In the genomic region with DNA sequence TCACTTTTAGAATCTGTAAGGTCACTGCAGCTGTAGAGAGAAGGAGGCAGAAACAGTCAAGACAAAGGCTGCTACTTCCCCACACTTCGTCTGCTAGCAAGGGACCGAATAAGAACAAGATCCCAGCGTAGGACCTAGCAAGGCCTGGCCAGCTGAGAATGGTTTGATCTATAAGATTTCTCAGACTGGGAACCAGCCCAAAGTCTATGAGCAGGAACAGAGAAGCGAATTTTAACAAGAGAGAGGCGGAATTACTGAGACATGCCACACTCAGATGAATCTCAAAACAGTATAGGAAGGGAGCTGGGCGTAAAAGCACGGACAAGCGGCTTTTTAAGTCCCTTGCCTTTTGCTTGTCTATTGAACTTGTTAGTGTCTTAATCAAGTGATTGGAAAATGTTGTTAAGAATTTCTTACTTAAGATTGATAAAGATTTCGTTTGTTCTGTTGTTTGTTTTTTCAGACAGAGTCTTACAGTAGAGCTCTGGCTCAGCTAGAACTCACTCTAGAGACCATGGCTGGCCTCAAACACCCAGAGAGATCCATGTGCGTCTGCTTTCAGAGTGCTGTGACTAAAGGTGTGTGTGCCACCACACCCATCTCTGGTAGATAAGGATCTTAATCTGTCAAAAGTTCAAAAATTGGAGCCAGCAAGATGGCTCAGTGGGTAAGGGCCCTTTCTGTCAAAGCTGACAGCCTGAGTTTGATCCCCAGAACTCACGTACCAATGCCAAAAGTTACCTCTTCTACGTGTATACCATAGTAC, we compare ENCODE assay signal across 14 mouse cellular contexts. TPM values are rescaled to one million over a fixed set of nuclear protein-coding genes. Genes with fewer than 3 reads are reported as not detected.
DNase-seq lines count a peak whose midpoint lies in the region; ATAC-seq lines count a peak whose summit lies in the region.
"Had no signal": no experiment of that assay in that cellular context is flagged by ENCODE, and none has a peak within 500 bp of the region (broad histone marks: within the 10 kb centered on the region; RNA-seq: fewer than 3 reads in every experiment).

No protein-coding gene starts in this region.

- H3K27ac ChIP-seq in midbrain, embryonic 15.5 days, result peak overlapping the region; percentile 31; the same call in 1 of the 2 replicates
- H3K27ac ChIP-seq in midbrain, embryonic 13.5 days, result no peak overlapping the region
- peak overlapping the region; percentile 47 for H3K27ac ChIP-seq in forebrain, embryonic 15.5 days (replicated peaks)
- H3K27ac ChIP-seq: heart, embryonic 15.5 days; limb, embryonic 13.5 days had no signal

- peak; percentile 53 for ATAC-seq in frontal cortex, adult (ENCODE audit: low TSS enrichment)
- no peak for ATAC-seq in midbrain, embryonic 15.5 days (replicated peaks)
- no peak for ATAC-seq in midbrain, embryonic 13.5 days
- no peak for ATAC-seq in forebrain, embryonic 15.5 days (replicated peaks)

- no peaks in the 10 kb centered on the region for H3K4me1 ChIP-seq in midbrain, embryonic 15.5 days
- 0 out of 2 replicates have a peak, but pooled peaks cover 2% of the 10 kb centered on the region for H3K4me1 ChIP-seq in midbrain, embryonic 13.5 days (replicated peaks)
- H3K4me1 ChIP-seq in forebrain, embryonic 15.5 days, result peaks cover 11% of the 10 kb centered on the region; the same call in 1 of the 2 replicates
- H3K4me1 ChIP-seq: heart, embryonic 15.5 days had no signal

- no peak overlapping the region for H3K4me3 ChIP-seq in midbrain, embryonic 15.5 days
- H3K4me3 ChIP-seq in midbrain, embryonic 13.5 days (replicated peaks), result no peak overlapping the region
- no peak overlapping the region for H3K4me3 ChIP-seq in forebrain, embryonic 15.5 days
- H3K4me3 ChIP-seq: heart, embryonic 15.5 days; limb, embryonic 13.5 days had no signal

- DNase-seq in frontal cortex, postnatal 10 days (ENCODE audit: low spot score in 2 of 2), result no peak
- peak; percentile 47 for DNase-seq in thymus, postnatal 4 days
- no peak for DNase-seq in cerebellum, postnatal 4 days (ENCODE audit: low spot score in 2 of 2)
- DNase-seq in lung, postnatal 36 days, result no peak
- DNase-seq: cerebellum, postnatal 14 days; gastrocnemius, postnatal 25 days; kidney, adult 2 months; lung, postnatal 10 days had no signal

- no peak overlapping the region for H3K9ac ChIP-seq in midbrain, embryonic 15.5 days
- H3K9ac ChIP-seq in midbrain, embryonic 13.5 days (replicated peaks), result no peak overlapping the region
- no peak overlapping the region for H3K9ac ChIP-seq in forebrain, embryonic 15.5 days (replicated peaks)
- H3K9ac ChIP-seq: heart, embryonic 15.5 days; limb, embryonic 13.5 days had no signal

- no peaks in the 10 kb centered on the region for H3K9me3 ChIP-seq in midbrain, embryonic 15.5 days
- H3K9me3 ChIP-seq in midbrain, embryonic 13.5 days, result no peaks in the 10 kb centered on the region
- H3K9me3 ChIP-seq in forebrain, embryonic 15.5 days, result no peaks in the 10 kb centered on the region
- H3K9me3 ChIP-seq: heart, embryonic 15.5 days; limb, embryonic 13.5 days had no signal

- H3K36me3 ChIP-seq in midbrain, embryonic 15.5 days (replicated peaks), result no peaks in the 10 kb centered on the region
- H3K36me3 ChIP-seq in midbrain, embryonic 13.5 days, result no peaks in the 10 kb centered on the region
- no peaks in the 10 kb centered on the region for H3K36me3 ChIP-seq in forebrain, embryonic 15.5 days
- H3K36me3 ChIP-seq: heart, embryonic 15.5 days; limb, embryonic 13.5 days had no signal

- H3K27me3 ChIP-seq in midbrain, embryonic 15.5 days (replicated peaks), result no peaks in the 10 kb centered on the region
- peaks cover 6% of the 10 kb centered on the region; the same call in 1 of the 2 replicates for H3K27me3 ChIP-seq in midbrain, embryonic 13.5 days
- no peaks in the 10 kb centered on the region for H3K27me3 ChIP-seq in forebrain, embryonic 15.5 days
- H3K27me3 ChIP-seq: limb, embryonic 13.5 days had no signal

- 75% methylated on average over 12 of the region's 12 CpGs for whole genome bisulfite sequencing in midbrain, embryonic 15.5 days
- WGBS in midbrain, embryonic 13.5 days, result 81% methylated on average over 12 of the region's 12 CpGs
- WGBS in forebrain, embryonic 15.5 days, result 61% methylated on average over 12 of the region's 12 CpGs

- H3K4me2 ChIP-seq in midbrain, embryonic 15.5 days, result no peak overlapping the region
- H3K4me2 ChIP-seq in midbrain, embryonic 13.5 days (replicated peaks), result no peak overlapping the region
- H3K4me2 ChIP-seq in forebrain, embryonic 15.5 days (replicated peaks), result no peak overlapping the region
- H3K4me2 ChIP-seq: heart, embryonic 15.5 days; limb, embryonic 13.5 days had no signal

RNA-seq across cellular contexts. Expression of gene Rgcc, which starts 13.0 kb away (rescaled TPM):
- polyA plus RNA-seq in midbrain, embryonic 15.5 days (2015; fragmentation: Nextera tagmentation; extraction: Ambion mirVana), result 21.4 and 33.6 TPM in 2 replicates
- 10.4 and 13.7 TPM in 2 replicates for polyA plus RNA-seq in midbrain, embryonic 13.5 days (2015; fragmentation: Nextera tagmentation; extraction: Ambion mirVana)
- 67.3 and 68.3 TPM in 2 replicates for polyA plus RNA-seq in forebrain, embryonic 15.5 days (2015; fragmentation: Nextera tagmentation; extraction: Ambion mirVana)
